Mouse (Mus musculus) heart, adult 9 months (tissue): ENCODE results near the gene Tnp2.
A peak's percentile ranks its signal among the peaks of the same experiment; 100 is the strongest.

Source experiments
- DNase-seq, 2 experiments: peaks; one replicate each; pipeline ENCODE4 v3.0.0; 2022; ENCODE audit warnings: low spot score in 2 of 2

Tnp2 gene

GRCm38 (mm10) chr16:10788866-10789265 lies 406 bp upstream of the Tnp2 start:
- no peak for DNase-seq

- DNase-seq = no peak
Observed at GRCm38 (mm10) chr16:10787548-10788058, 857 bp downstream of the Tnp2 start.

- DNase-seq = peak; percentile 51 to 60
Observed at GRCm38 (mm10) chr16:10786782-10787547, 1.5 kb downstream of the Tnp2 start.

- peak; percentile 83 to 86 for DNase-seq
Observed at GRCm38 (mm10) chr16:10786288-10786687, 2.2 kb downstream of the Tnp2 start.

GRCm38 (mm10) chr16:10785371-10786231 lies 2.9 kb downstream of the Tnp2 start, which contains the start of gene Socs1:
TSS of gene Socs1 (minus strand) at chr16:10785536.
- DNase-seq = peak; percentile 90 to 91

GRCm38 (mm10) chr16:10784793-10785370 lies 3.6 kb downstream of the Tnp2 start:
- DNase-seq = peak; percentile 88 to 90

- DNase-seq = peak; percentile 36 to 41
Observed at GRCm38 (mm10) chr16:10783883-10784792, 4.3 kb downstream of the Tnp2 start.

- DNase-seq = no peak
Observed at GRCm38 (mm10) chr16:10783451-10783850, 5.0 kb downstream of the Tnp2 start.

- DNase-seq = no peak
Observed at GRCm38 (mm10) chr16:10783152-10783434, 5.4 kb downstream of the Tnp2 start.

- DNase-seq = no peak
Observed at GRCm38 (mm10) chr16:10782377-10783151, 5.9 kb downstream of the Tnp2 start.

GRCm38 (mm10) chr16:10781862-10782371 lies 6.5 kb downstream of the Tnp2 start:
- no peak for DNase-seq

GRCm38 (mm10) chr16:10780631-10781120 lies 7.8 kb downstream of the Tnp2 start:
- no peak for DNase-seq

- DNase-seq = no peak
Observed at GRCm38 (mm10) chr16:10777579-10778160, 10.8 kb downstream of the Tnp2 start.

- DNase-seq = no peak
Observed at GRCm38 (mm10) chr16:10776322-10776721, 12.1 kb downstream of the Tnp2 start.

GRCm38 (mm10) chr16:10774726-10775125 lies 13.7 kb downstream of the Tnp2 start:
- DNase-seq = no peak

GRCm38 (mm10) chr16:10773543-10773942 lies 14.9 kb downstream of the Tnp2 start:
- no peak for DNase-seq

GRCm38 (mm10) chr16:10771769-10772510 lies 16.5 kb downstream of the Tnp2 start:
- no peak for DNase-seq

- no peak for DNase-seq
Observed at GRCm38 (mm10) chr16:10770531-10771325, 17.7 kb downstream of the Tnp2 start.
